Mouse (Mus musculus): ENCODE measurements around the gene Prkcb.

DNA sequence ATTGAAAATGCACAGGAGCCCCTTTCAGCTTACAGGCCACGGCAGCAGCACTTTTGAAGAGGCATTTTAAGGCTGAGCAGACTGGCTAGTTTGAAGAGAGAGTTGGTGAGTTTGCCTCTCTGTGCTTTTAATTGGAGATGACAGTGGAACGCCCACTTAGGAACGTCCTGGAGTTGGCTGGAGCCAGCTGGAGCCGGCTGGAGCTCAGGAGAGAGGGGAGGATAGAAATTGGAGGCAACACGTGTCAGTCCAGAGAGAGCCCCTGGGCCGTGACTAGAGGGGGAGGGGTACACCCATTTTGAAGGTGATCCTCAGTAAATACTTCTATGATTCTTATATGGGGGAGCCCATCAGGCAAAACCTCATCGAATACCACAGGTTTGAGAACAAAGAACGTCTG, 287.0 kb downstream of the Prkcb start:
- TF ChIP-seq GATA1 (IDR thresholded peaks at IDR 0.05; ENCODE audit: borderline replicate concordance, low read length) (no peak), FLI1 (IDR thresholded peaks at IDR 0.05; ENCODE audit: low read length) (no peak)

All from megakaryocyte, embryonic 14.5 days (primary cell).